Mouse (Mus musculus): ENCODE data around the gene Tex37.

- TF ChIP-seq POLR2A (IDR thresholded peaks at IDR 0.05; ENCODE audit: low read depth, low read length) = no peak
- no peak for TF ChIP-seq CTCF (IDR thresholded peaks at IDR 0.05; ENCODE audit: borderline replicate concordance, insufficient read depth, low read length)
These were observed 9.2 kb downstream of the Tex37 start for GRCm38 (mm10) chr6:70909572-70909971.
